Mouse (Mus musculus) bone marrow macrophage, adult 2 months (primary cell): ENCODE results near the gene Tbc1d24.

Experiments used
- CTCF ChIP-seq: IDR thresholded peaks from 2 replicates; pipeline ENCODE4 v1.5.1; 2012; ENCODE audit warnings: low read depth, mild to moderate bottlenecking, low read length, moderate library complexity
- POLR2A ChIP-seq: IDR thresholded peaks from 2 replicates; pipeline ENCODE4 v1.6.1; 2012; ENCODE audit warnings: mild to moderate bottlenecking, low read depth, low read length, borderline replicate concordance

DNA sequence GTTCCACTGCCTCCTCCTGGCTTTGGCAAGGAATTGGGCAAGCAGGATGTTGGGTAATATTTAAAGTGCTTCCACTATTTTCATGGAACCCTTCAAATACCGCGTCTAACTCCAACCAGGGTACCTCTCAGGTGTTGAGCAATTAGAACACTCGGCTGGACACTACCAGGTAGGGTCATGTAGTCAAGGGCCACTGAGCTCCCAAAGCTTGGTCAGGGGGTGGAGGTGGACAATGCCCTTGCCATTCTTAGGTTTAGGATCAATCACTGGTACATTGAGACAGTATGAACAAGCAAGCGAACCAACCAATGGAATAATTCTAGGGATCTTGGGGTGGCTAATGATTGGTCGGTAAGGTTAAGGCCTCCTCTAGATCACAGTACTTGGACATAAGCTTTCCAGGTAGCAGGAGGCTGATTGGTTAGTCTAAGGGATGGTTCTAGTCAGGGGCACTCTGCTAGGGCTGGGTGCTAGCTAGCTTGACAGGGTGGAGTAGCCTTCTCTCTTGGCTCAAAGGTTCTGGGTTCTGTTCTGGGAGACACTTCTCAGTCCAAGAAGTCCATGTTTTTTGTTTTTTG is 7.2 kb upstream of the Tbc1d24 start:
- no peak for TF ChIP-seq CTCF
- TF ChIP-seq POLR2A: no peak
